Mouse (Mus musculus): ENCODE data around the gene Smarcal1. TPM values are rescaled to one million over a fixed set of nuclear protein-coding genes. Genes with fewer than 3 reads are reported as not detected.

The Smarcal1 gene
- polyA plus RNA-seq, 1 experiment from 2014 or later = 38.9 TPM

DNA sequence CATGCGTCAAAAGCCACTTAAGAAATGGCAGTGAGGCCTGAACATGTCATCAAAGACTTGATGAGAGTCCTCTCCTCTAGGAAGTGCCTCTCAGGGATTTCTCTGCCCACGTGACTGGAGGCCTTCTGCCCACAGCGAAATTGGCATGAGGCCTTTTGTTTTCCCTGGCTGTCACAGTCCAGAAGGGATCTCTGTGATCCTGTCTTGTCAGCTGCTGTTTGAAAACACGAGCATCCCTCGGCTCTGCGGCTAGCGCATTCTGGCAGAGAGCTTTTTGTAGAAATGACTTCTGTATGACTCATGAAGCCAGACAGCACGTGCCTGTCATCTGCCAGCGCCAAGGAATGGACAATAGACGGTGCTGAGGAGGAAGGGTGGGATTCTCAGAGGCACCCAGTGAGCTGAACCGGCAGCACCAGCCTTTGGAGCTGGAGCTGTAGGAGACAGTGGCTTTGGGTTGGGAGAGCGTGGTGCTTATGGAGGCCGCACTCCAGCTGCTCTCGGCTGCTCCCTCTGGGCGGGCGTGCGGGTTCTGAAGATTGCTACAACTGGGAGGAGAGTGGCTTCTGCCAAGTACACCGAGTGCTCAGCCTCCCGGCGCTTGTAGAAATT, 10.4 kb downstream of the Smarcal1 start:
- H3K4me1 ChIP-seq (ENCODE audit: control insufficient read depth, insufficient read depth, low read length) = no peaks in the 10 kb centered on the region
- no peaks in the 10 kb centered on the region for H3K27me3 ChIP-seq (ENCODE audit: control insufficient read depth, insufficient read depth, low read length)
- no peaks in the 10 kb centered on the region for H3K9me3 ChIP-seq (replicated peaks; ENCODE audit: control insufficient read depth, low read length)
- H3K9ac ChIP-seq (replicated peaks; ENCODE audit: low read length) = no peak overlapping the region
- no peak overlapping the region for H3K27ac ChIP-seq (replicated peaks; ENCODE audit: low read depth, low read length)
- no peaks in the 10 kb centered on the region; the same call in none of the 2 replicates for H3K36me3 ChIP-seq (replicated peaks; ENCODE audit: control insufficient read depth, insufficient read depth, low read depth, low read length)
- ATAC-seq (replicated peaks; ENCODE audit: insufficient number of reproducible peaks, low FRiP score, low TSS enrichment, low read depth) (no peak), DNase-seq (ENCODE audit: low spot score) (no peak)
- WGBS = 88% methylated on average over 20 of the region's 20 CpGs
- no peak overlapping the region for H3K4me3 ChIP-seq (ENCODE audit: low read depth, low read length)
- H3K4me2 ChIP-seq (ENCODE audit: low read depth, low read length) = no peak overlapping the region

DNA sequence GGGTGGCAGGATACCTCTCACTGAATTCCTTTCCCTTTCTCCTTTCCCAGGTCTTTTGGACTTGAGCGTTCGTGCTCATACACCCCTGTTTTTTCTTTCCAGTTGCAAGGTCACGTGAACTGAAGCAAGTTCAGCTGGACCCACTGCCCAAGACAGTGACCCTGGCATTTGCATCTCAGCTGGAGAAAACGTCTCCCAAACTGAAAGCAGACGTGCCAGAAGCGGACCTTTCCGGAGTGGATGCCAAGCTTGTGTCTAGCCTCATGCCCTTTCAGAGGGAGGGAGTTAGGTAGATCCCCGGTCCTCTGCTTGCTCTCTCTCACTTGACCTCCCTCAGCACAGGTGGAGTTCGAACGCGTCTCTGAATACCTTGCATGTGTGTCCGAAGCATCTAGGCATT, 12.6 kb downstream of the Smarcal1 start:
- Histone ChIP-seq H3K4me3 (ENCODE audit: low read depth, low read length) (no peak overlapping the region), H3K9me3 (replicated peaks; ENCODE audit: control insufficient read depth, low read length) (no peaks in the 10 kb centered on the region), H3K4me2 (ENCODE audit: low read depth, low read length) (no peak overlapping the region), H3K27ac (replicated peaks; ENCODE audit: low read depth, low read length) (no peak overlapping the region), H3K36me3 (replicated peaks; ENCODE audit: control insufficient read depth, insufficient read depth, low read depth, low read length) (no peaks in the 10 kb centered on the region; the same call in none of the 2 replicates), H3K9ac (replicated peaks; ENCODE audit: low read length) (no peak overlapping the region), H3K4me1 (ENCODE audit: control insufficient read depth, insufficient read depth, low read length) (no peaks in the 10 kb centered on the region), H3K27me3 (ENCODE audit: control insufficient read depth, insufficient read depth, low read length) (no peaks in the 10 kb centered on the region)
- ATAC-seq (replicated peaks; ENCODE audit: insufficient number of reproducible peaks, low FRiP score, low TSS enrichment, low read depth) (no peak), DNase-seq (ENCODE audit: low spot score) (no peak)
- WGBS = 87% methylated on average over 12 of the region's 12 CpGs

GRCm38 (mm10) chr1:72596231-72596630, 13.2 kb downstream of the Smarcal1 start:
- H3K4me2 ChIP-seq (ENCODE audit: low read depth, low read length) = no peak overlapping the region
- no peak overlapping the region for H3K4me3 ChIP-seq (ENCODE audit: low read depth, low read length)
- H3K9ac ChIP-seq (replicated peaks; ENCODE audit: low read length) = no peak overlapping the region
- no peak overlapping the region for H3K27ac ChIP-seq (replicated peaks; ENCODE audit: low read depth, low read length)
- WGBS = 77% methylated on average over 5 of the region's 5 CpGs
- H3K9me3 ChIP-seq (replicated peaks; ENCODE audit: control insufficient read depth, low read length) = no peaks in the 10 kb centered on the region
- H3K4me1 ChIP-seq (ENCODE audit: control insufficient read depth, insufficient read depth, low read length) = no peaks in the 10 kb centered on the region
- ATAC-seq (replicated peaks; ENCODE audit: insufficient number of reproducible peaks, low FRiP score, low TSS enrichment, low read depth) = no peak
- no peaks in the 10 kb centered on the region for H3K27me3 ChIP-seq (ENCODE audit: control insufficient read depth, insufficient read depth, low read length)
- no peak for DNase-seq (ENCODE audit: low spot score)
- H3K36me3 ChIP-seq (replicated peaks; ENCODE audit: control insufficient read depth, insufficient read depth, low read depth, low read length) = no peaks in the 10 kb centered on the region; the same call in none of the 2 replicates

- H3K27me3 ChIP-seq (ENCODE audit: control insufficient read depth, insufficient read depth, low read length) = no peaks in the 10 kb centered on the region
Measured at GRCm38 (mm10) chr1:72599146-72600101, 16.4 kb downstream of the Smarcal1 start.

GRCm38 (mm10) chr1:72600778-72601177, 17.7 kb downstream of the Smarcal1 start:
- H3K4me3 ChIP-seq (ENCODE audit: low read depth, low read length) = no peak overlapping the region
- H3K27me3 ChIP-seq (ENCODE audit: control insufficient read depth, insufficient read depth, low read length) = no peaks in the 10 kb centered on the region
- no peak overlapping the region for H3K4me2 ChIP-seq (ENCODE audit: low read depth, low read length)
- DNase-seq (ENCODE audit: low spot score) (no peak), ATAC-seq (replicated peaks; ENCODE audit: insufficient number of reproducible peaks, low FRiP score, low TSS enrichment, low read depth) (no peak)
- no peak overlapping the region for H3K27ac ChIP-seq (replicated peaks; ENCODE audit: low read depth, low read length)
- no peaks in the 10 kb centered on the region for H3K4me1 ChIP-seq (ENCODE audit: control insufficient read depth, insufficient read depth, low read length)
- no peak overlapping the region for H3K9ac ChIP-seq (replicated peaks; ENCODE audit: low read length)
- H3K36me3 ChIP-seq (replicated peaks; ENCODE audit: control insufficient read depth, insufficient read depth, low read depth, low read length) = no peaks in the 10 kb centered on the region; the same call in 1 of the 2 replicates
- WGBS = 93% methylated on average over 5 of the region's 5 CpGs
- no peaks in the 10 kb centered on the region for H3K9me3 ChIP-seq (replicated peaks; ENCODE audit: control insufficient read depth, low read length)

More at GRCm38 (mm10) chr1:72599146-72600101, 16.4 kb downstream of the Smarcal1 start:
- DNase-seq (ENCODE audit: low spot score) (no peak), ATAC-seq (replicated peaks; ENCODE audit: insufficient number of reproducible peaks, low FRiP score, low TSS enrichment, low read depth) (no peak)
- H3K4me2 ChIP-seq (ENCODE audit: low read depth, low read length) = no peak overlapping the region
- H3K9me3 ChIP-seq (replicated peaks; ENCODE audit: control insufficient read depth, low read length) = no peaks in the 10 kb centered on the region
- no peak overlapping the region for H3K4me3 ChIP-seq (ENCODE audit: low read depth, low read length)
- no peak overlapping the region for H3K9ac ChIP-seq (replicated peaks; ENCODE audit: low read length)
- no peaks in the 10 kb centered on the region; the same call in 1 of the 2 replicates for H3K36me3 ChIP-seq (replicated peaks; ENCODE audit: control insufficient read depth, insufficient read depth, low read depth, low read length)
- 87% methylated on average over 21 of the region's 21 CpGs for WGBS
- no peaks in the 10 kb centered on the region for H3K4me1 ChIP-seq (ENCODE audit: control insufficient read depth, insufficient read depth, low read length)
- no peak overlapping the region for H3K27ac ChIP-seq (replicated peaks; ENCODE audit: low read depth, low read length)

DNA sequence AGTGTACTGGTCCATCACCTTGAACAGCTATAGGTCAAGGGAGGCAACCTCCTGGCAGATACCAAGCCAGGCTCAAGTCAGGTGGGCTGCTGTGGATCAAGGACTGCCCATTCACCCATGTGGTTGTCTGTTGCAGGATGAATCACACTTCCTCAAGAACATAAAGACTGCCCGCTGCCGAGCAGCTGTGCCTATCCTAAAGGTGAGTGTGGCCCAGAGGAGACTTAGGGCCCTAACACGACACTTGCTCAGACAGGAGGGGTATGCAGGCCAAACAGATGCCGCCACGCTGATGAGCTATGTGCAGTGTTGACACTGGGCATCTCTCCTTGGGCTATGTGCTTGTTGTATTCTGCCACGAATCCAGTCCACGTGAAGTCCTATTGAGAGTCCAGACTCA, 18.2 kb downstream of the Smarcal1 start:
- DNase-seq (ENCODE audit: low spot score) (no peak), ATAC-seq (replicated peaks; ENCODE audit: insufficient number of reproducible peaks, low FRiP score, low TSS enrichment, low read depth) (no peak)
- Histone ChIP-seq H3K4me2 (ENCODE audit: low read depth, low read length) (no peak overlapping the region), H3K27me3 (ENCODE audit: control insufficient read depth, insufficient read depth, low read length) (no peaks in the 10 kb centered on the region), H3K9ac (replicated peaks; ENCODE audit: low read length) (no peak overlapping the region), H3K9me3 (replicated peaks; ENCODE audit: control insufficient read depth, low read length) (no peaks in the 10 kb centered on the region), H3K4me1 (ENCODE audit: control insufficient read depth, insufficient read depth, low read length) (no peaks in the 10 kb centered on the region), H3K27ac (replicated peaks; ENCODE audit: low read depth, low read length) (no peak overlapping the region), H3K4me3 (ENCODE audit: low read depth, low read length) (no peak overlapping the region), H3K36me3 (replicated peaks; ENCODE audit: control insufficient read depth, insufficient read depth, low read depth, low read length) (no peaks in the 10 kb centered on the region; the same call in 1 of the 2 replicates)
- WGBS = 84% methylated on average over 7 of the region's 7 CpGs

- H3K9ac ChIP-seq (replicated peaks; ENCODE audit: low read length) = no peak overlapping the region
- DNase-seq (ENCODE audit: low spot score) = no peak
- no peaks in the 10 kb centered on the region for H3K27me3 ChIP-seq (ENCODE audit: control insufficient read depth, insufficient read depth, low read length)
- 86% methylated on average over 5 of the region's 5 CpGs for WGBS
- no peaks in the 10 kb centered on the region for H3K9me3 ChIP-seq (replicated peaks; ENCODE audit: control insufficient read depth, low read length)
- H3K27ac ChIP-seq (replicated peaks; ENCODE audit: low read depth, low read length) = no peak overlapping the region
- ATAC-seq (replicated peaks; ENCODE audit: insufficient number of reproducible peaks, low FRiP score, low TSS enrichment, low read depth) = no peak
- H3K36me3 ChIP-seq (replicated peaks; ENCODE audit: control insufficient read depth, insufficient read depth, low read depth, low read length) = no peaks in the 10 kb centered on the region; the same call in 1 of the 2 replicates
- no peak overlapping the region for H3K4me3 ChIP-seq (ENCODE audit: low read depth, low read length)
- no peak overlapping the region for H3K4me2 ChIP-seq (ENCODE audit: low read depth, low read length)
- H3K4me1 ChIP-seq (ENCODE audit: control insufficient read depth, insufficient read depth, low read length) = no peaks in the 10 kb centered on the region
Measured at GRCm38 (mm10) chr1:72602186-72602585, 19.1 kb downstream of the Smarcal1 start.

GRCm38 (mm10) chr1:72602803-72603202, 19.8 kb downstream of the Smarcal1 start:
- Histone ChIP-seq H3K27me3 (ENCODE audit: control insufficient read depth, insufficient read depth, low read length) (no peaks in the 10 kb centered on the region), H3K4me3 (ENCODE audit: low read depth, low read length) (no peak overlapping the region), H3K9ac (replicated peaks; ENCODE audit: low read length) (no peak overlapping the region), H3K27ac (replicated peaks; ENCODE audit: low read depth, low read length) (no peak overlapping the region), H3K4me1 (ENCODE audit: control insufficient read depth, insufficient read depth, low read length) (no peaks in the 10 kb centered on the region), H3K36me3 (replicated peaks; ENCODE audit: control insufficient read depth, insufficient read depth, low read depth, low read length) (no peaks in the 10 kb centered on the region; the same call in 1 of the 2 replicates), H3K9me3 (replicated peaks; ENCODE audit: control insufficient read depth, low read length) (no peaks in the 10 kb centered on the region), H3K4me2 (ENCODE audit: low read depth, low read length) (no peak overlapping the region)
- 89% methylated on average over 5 of the region's 5 CpGs for WGBS
- ATAC-seq (replicated peaks; ENCODE audit: insufficient number of reproducible peaks, low FRiP score, low TSS enrichment, low read depth) (no peak), DNase-seq (ENCODE audit: low spot score) (no peak)
